In genomic region chr2:92006491-92006890, GRCm38 (mm10) we compare ENCODE assay signal across 9 mouse cellular contexts. TPM values are rescaled to one million over a fixed set of nuclear protein-coding genes. Genes with fewer than 3 reads are reported as not detected.
A peak's percentile ranks its signal among the peaks of the same experiment; 100 is the strongest.
DNase-seq lines count a peak whose midpoint lies in the region; ATAC-seq and TF ChIP-seq lines count a peak whose summit lies in the region.
"Had no signal": no experiment of that assay in that cellular context is flagged by ENCODE, and none has a peak within 500 bp of the region (broad histone marks: within the 10 kb centered on the region; RNA-seq: fewer than 3 reads in every experiment).

No protein-coding gene starts in this region.

- TF ChIP-seq CTCF in lung, adult 2 months (IDR thresholded peaks at IDR 0.05; ENCODE audit: insufficient read depth, low read length): no peak

- H3K4me2 ChIP-seq in lung, embryonic 15.5 days: peak overlapping the region; percentile 94
- H3K4me2 ChIP-seq in limb, embryonic 15.5 days: peak overlapping the region; percentile 88
- H3K4me2 ChIP-seq in stomach, embryonic 16.5 days (ENCODE audit: low read depth, low read length): peak overlapping the region; percentile 92

- ATAC-seq in lung, embryonic 15.5 days (ENCODE audit: borderline replicate concordance, extremely low read depth, low FRiP score, low TSS enrichment): no peak
- no peak for ATAC-seq in limb, embryonic 15.5 days (ENCODE audit: insufficient number of reproducible peaks, low FRiP score, low TSS enrichment, low read depth)
- ATAC-seq in stomach, embryonic 16.5 days (ENCODE audit: insufficient read depth, low FRiP score): no peak

- H3K9me3 ChIP-seq in lung, embryonic 15.5 days: no peaks in the 10 kb centered on the region
- H3K9me3 ChIP-seq in limb, embryonic 15.5 days: no peaks in the 10 kb centered on the region
- no peaks in the 10 kb centered on the region for H3K9me3 ChIP-seq in stomach, embryonic 16.5 days (replicated peaks; ENCODE audit: control insufficient read depth, low read length)

- H3K9ac ChIP-seq in lung, embryonic 15.5 days: peak overlapping the region; percentile 14; the same call in 1 of the 2 replicates
- no peak overlapping the region for H3K9ac ChIP-seq in limb, embryonic 15.5 days
- H3K9ac ChIP-seq in stomach, embryonic 16.5 days (ENCODE audit: low read length): peak overlapping the region; percentile 76

- peaks cover 40% of the 10 kb centered on the region for H3K4me1 ChIP-seq in lung, embryonic 15.5 days
- peaks cover 10% of the 10 kb centered on the region for H3K4me1 ChIP-seq in lung, adult 2 months (ENCODE audit: control insufficient read depth, insufficient read depth, low read length)
- H3K4me1 ChIP-seq in limb, embryonic 15.5 days: peaks cover 40% of the 10 kb centered on the region
- H3K4me1 ChIP-seq in stomach, embryonic 16.5 days (ENCODE audit: control insufficient read depth, insufficient read depth, low read length): peaks cover 33% of the 10 kb centered on the region

- no peak for TF ChIP-seq POLR2A in lung, adult 2 months (IDR thresholded peaks at IDR 0.05; ENCODE audit: borderline replicate concordance, extremely low read depth, low read depth, low read length)

- peak; percentile 40 for DNase-seq in cerebellum, adult 9-10 months
- no peak for DNase-seq in cerebellum, postnatal 14 days
- no peak for DNase-seq in lung, adult 2 months
- DNase-seq in adrenal gland, adult 18-20 months (ENCODE audit: low spot score in 2 of 2): no peak
- DNase-seq in adrenal gland, postnatal 36 days: no peak
- DNase-seq: kidney, adult 8-10 months had no signal

- whole genome bisulfite sequencing in lung, embryonic 15.5 days: 44% methylated on average over 6 of the region's 6 CpGs
- 62% methylated on average over 6 of the region's 6 CpGs for WGBS in lung, adult 2 months
- 36% methylated on average over 6 of the region's 6 CpGs for WGBS in limb, embryonic 15.5 days
- WGBS in stomach, embryonic 16.5 days: 47% methylated on average over 6 of the region's 6 CpGs

- H3K27ac ChIP-seq in lung, embryonic 15.5 days: peak overlapping the region; percentile 94; the same call in 1 of the 2 replicates
- H3K27ac ChIP-seq in limb, embryonic 15.5 days: peak overlapping the region; percentile 95
- peak overlapping the region; percentile 92 for H3K27ac ChIP-seq in stomach, embryonic 16.5 days (ENCODE audit: low read length)

- no peaks in the 10 kb centered on the region for H3K27me3 ChIP-seq in lung, embryonic 15.5 days
- H3K27me3 ChIP-seq in limb, embryonic 15.5 days: 0 out of 2 replicates have a peak, but pooled peaks cover 3% of the 10 kb centered on the region
- H3K27me3 ChIP-seq in stomach, embryonic 16.5 days (ENCODE audit: control insufficient read depth, insufficient read depth, low read length): no peaks in the 10 kb centered on the region

- H3K36me3 ChIP-seq in lung, embryonic 15.5 days: no peaks in the 10 kb centered on the region
- peaks cover 1% of the 10 kb centered on the region; the same call in 1 of the 2 replicates for H3K36me3 ChIP-seq in limb, embryonic 15.5 days
- H3K36me3 ChIP-seq in stomach, embryonic 16.5 days (ENCODE audit: control insufficient read depth, insufficient read depth, low read length): peaks cover 4% of the 10 kb centered on the region

- peak overlapping the region; percentile 52; the same call in 1 of the 2 replicates for H3K4me3 ChIP-seq in lung, embryonic 15.5 days
- H3K4me3 ChIP-seq in lung, adult 2 months (replicated peaks; ENCODE audit: extremely low read depth, low read depth, low read length): no peak overlapping the region
- H3K4me3 ChIP-seq in limb, embryonic 15.5 days: peak overlapping the region; percentile 48; the same call in 1 of the 2 replicates
- peak overlapping the region; percentile 53 for H3K4me3 ChIP-seq in stomach, embryonic 16.5 days (replicated peaks; ENCODE audit: low read length)

RNA-seq across cellular contexts. Expression of gene Creb3l1, which starts 17.8 kb away (rescaled TPM):
- polyA plus RNA-seq in lung, embryonic 15.5 days (2015; fragmentation: Nextera tagmentation; extraction: Ambion mirVana): 11.4 and 11.5 TPM in 2 replicates
- 11.6 and 15.0 TPM in 2 replicates for polyA plus RNA-seq in lung, adult 2 months (2012; rRNA removed)
- 30.4 and 31.9 TPM in 2 replicates for polyA plus RNA-seq in limb, embryonic 15.5 days (2015; fragmentation: Nextera tagmentation; extraction: Ambion mirVana)
- polyA plus RNA-seq in stomach, embryonic 16.5 days (2015; fragmentation: Nextera tagmentation; extraction: Ambion mirVana): 21.7 and 24.5 TPM in 2 replicates
- total RNA-seq in adrenal gland, adult 18-20 months (2021): 10 to 100 TPM; 10.5 to 36.6 TPM
- 10 to 100 TPM in 1 of 2 experiments, 1 to 10 TPM in 1; 6.2 to 30.5 TPM for total RNA-seq in adrenal gland, postnatal 36 days (2021)

RNA-seq across cellular contexts. Expression of gene Dgkz, which starts 30.8 kb away (rescaled TPM):
- polyA plus RNA-seq in lung, embryonic 15.5 days (2015; fragmentation: Nextera tagmentation; extraction: Ambion mirVana): 52.3 and 54.0 TPM in 2 replicates
- polyA plus RNA-seq in lung, adult 2 months (2012; rRNA removed): 252 and 308 TPM in 2 replicates
- polyA plus RNA-seq in limb, embryonic 15.5 days (2015; fragmentation: Nextera tagmentation; extraction: Ambion mirVana): 30.9 and 35.9 TPM in 2 replicates
- polyA plus RNA-seq in stomach, embryonic 16.5 days (2015; fragmentation: Nextera tagmentation; extraction: Ambion mirVana): 34.9 and 38.3 TPM in 2 replicates
- total RNA-seq in adrenal gland, adult 18-20 months (2021): 10 to 100 TPM; 38.9 to 40.3 TPM
- total RNA-seq in adrenal gland, postnatal 36 days (2021): 10 to 100 TPM; 45.1 to 48.0 TPM
